Mouse (Mus musculus) hindbrain, postnatal 0 days (tissue): ENCODE data around the gene Dpp4. TPM values are rescaled to one million over a fixed set of nuclear protein-coding genes. Genes with fewer than 3 reads are reported as not detected.

Experiments used
- ATAC-seq: fragments of 200-750 bp; cut with Nextera tagmentation; 2 replicates; pipeline ENCODE4 v1.8.0; 2017; ENCODE audit warnings: mild to moderate bottlenecking, moderate TSS enrichment, moderate library complexity
- DNase-seq: peaks from one replicate; pipeline ENCODE4 v3.0.0-alpha.2; 2015; ENCODE audit warnings: low spot score
- H3K27ac ChIP-seq: fragments of 300-500 bp; sonication (generic); 2 replicates; pipeline ENCODE4 v1.5.1; 2014; ENCODE audit warnings: mild to moderate bottlenecking
- H3K27me3 ChIP-seq: fragments of 300-500 bp; sonication (generic); 2 replicates; pipeline ENCODE4 v1.6.1; 2014; ENCODE audit warnings: low read length, mixed read lengths; ENCODE audit not compliant: insufficient read depth
- H3K36me3 ChIP-seq: fragments of 300-500 bp; sonication (generic); 2 replicates; pipeline ENCODE4 v1.6.1; 2014; ENCODE audit warnings: low read length, mixed read lengths; ENCODE audit not compliant: insufficient read depth
- H3K4me1 ChIP-seq: fragments of 300-500 bp; sonication (generic); 2 replicates; pipeline ENCODE4 v1.6.1; 2014; ENCODE audit warnings: antibody characterized with exemption, low read length, mixed read lengths; ENCODE audit not compliant: insufficient read depth
- H3K4me2 ChIP-seq: fragments of 300-500 bp; sonication (generic); 2 replicates; pipeline ENCODE4 v1.6.1; 2014; ENCODE audit warnings: low read depth, mild to moderate bottlenecking, low read length, moderate library complexity, mixed read lengths
- H3K4me3 ChIP-seq: fragments of 300-500 bp; sonication (generic); 2 replicates; pipeline ENCODE4 v1.5.1; 2014; ENCODE audit warnings: low read length
- H3K9ac ChIP-seq: fragments of 300-500 bp; sonication (generic); replicated peaks from 2 replicates; pipeline ENCODE4 v1.6.1; 2014; ENCODE audit warnings: mild to moderate bottlenecking, low read length, moderate library complexity, mixed read lengths
- H3K9me3 ChIP-seq: fragments of 300-500 bp; sonication (generic); 2 replicates; pipeline ENCODE4 v1.6.1; 2016; ENCODE audit warnings: low read length, mixed read lengths
- CTCF ChIP-seq: IDR thresholded peaks from 2 replicates; pipeline ENCODE4 v1.5.1; 2016; ENCODE audit warnings: antibody characterized with exemption, control low read depth, low read depth
- WGBS: fragments of 180-500 bp; shearing (Covaris S2); extraction: QIAGEN DNeasy Blood & Tissue Kit; methylation state at CpG from one replicate; pipeline ENCODE4 v1.1.7; 2014; 5-methylcytosine and 5-hydroxymethylcytosine counted together
- polyA plus RNA-seq: library from polyadenylated mRNA; unstranded; fragments of >200 nt; fragmentation: Nextera tagmentation; extraction: Ambion mirVana; gene quantifications from 2 replicates; pipeline ENCODE4 v1.2.1, GENCODE M21; 2015
- total RNA-seq: library from RNA; depleted of rRNA; stranded (reverse); fragments of >200 nt; gene quantifications from 2 replicates; pipeline ENCODE4 v1.2.3, GENCODE M21; 2014

The Dpp4 gene
- total and polyA plus RNA-seq, 2 experiments from 2014 or later, result 2.3 to 5.0 TPM

DNA sequence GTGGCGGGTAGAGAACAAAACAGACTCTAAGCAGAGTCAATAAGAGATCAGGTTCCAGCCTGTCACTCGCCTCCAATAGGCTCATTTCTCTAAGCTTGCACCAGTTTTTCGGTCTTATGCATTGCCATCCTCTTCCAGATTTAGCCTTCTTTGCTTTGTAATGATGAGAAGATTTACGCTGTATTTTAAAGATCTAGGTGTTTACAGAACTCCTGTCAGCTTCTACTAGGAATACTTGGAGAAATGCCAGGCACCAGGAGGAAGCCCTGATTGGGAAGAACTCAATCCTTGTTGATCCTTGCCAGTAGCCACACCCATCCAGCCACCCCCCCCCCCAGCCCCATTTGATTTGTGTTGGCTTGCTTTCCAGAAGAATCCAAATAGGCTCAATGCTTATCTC is 14.4 kb downstream of the Dpp4 start:
- DNase-seq, result no peak
- Histone ChIP-seq H3K9ac (no peak overlapping the region), H3K4me1 (no peaks in the 10 kb centered on the region), H3K27ac (no peak overlapping the region), H3K4me3 (no peak overlapping the region), H3K36me3 (no peaks in the 10 kb centered on the region), H3K9me3 (no peaks in the 10 kb centered on the region), H3K4me2 (no peak overlapping the region), H3K27me3 (no peaks in the 10 kb centered on the region)
- no peak for ATAC-seq
- 83% methylated on average over 4 of the region's 4 CpGs for WGBS
- no peak for TF ChIP-seq CTCF

DNA sequence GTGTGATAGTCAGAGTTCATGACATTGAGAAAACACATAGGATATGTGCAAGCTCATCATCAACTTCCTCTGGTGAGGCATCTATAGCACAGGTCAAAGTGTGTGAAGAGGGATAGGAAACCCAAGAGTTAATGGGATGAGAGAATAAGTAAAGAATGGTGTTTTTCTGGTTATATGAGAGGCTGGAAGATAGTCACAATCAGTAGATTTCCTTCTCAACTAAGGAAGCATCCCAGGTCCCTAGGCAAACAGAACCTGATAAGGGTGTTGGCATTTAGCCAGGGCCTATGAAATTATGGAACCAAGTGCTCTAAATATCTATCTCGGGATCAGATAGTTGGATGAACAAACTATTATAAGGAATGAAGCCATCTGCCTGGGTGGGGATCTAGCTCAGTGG is 15.2 kb downstream of the Dpp4 start:
- WGBS, result 86% methylated on average over 1 of the region's 1 CpGs
- no peak overlapping the region for H3K4me2 ChIP-seq
- H3K4me3 ChIP-seq, result no peak overlapping the region
- DNase-seq (no peak), ATAC-seq (no peak)
- no peak overlapping the region for H3K9ac ChIP-seq
- H3K4me1 ChIP-seq, result no peaks in the 10 kb centered on the region
- no peak for TF ChIP-seq CTCF
- H3K9me3 ChIP-seq, result no peaks in the 10 kb centered on the region
- H3K36me3 ChIP-seq, result no peaks in the 10 kb centered on the region
- no peaks in the 10 kb centered on the region for H3K27me3 ChIP-seq
- H3K27ac ChIP-seq, result no peak overlapping the region

- no peak for ATAC-seq
- Histone ChIP-seq H3K27ac (no peak overlapping the region), H3K4me3 (no peak overlapping the region), H3K36me3 (no peaks in the 10 kb centered on the region), H3K4me2 (no peak overlapping the region), H3K9me3 (no peaks in the 10 kb centered on the region), H3K4me1 (no peaks in the 10 kb centered on the region), H3K9ac (no peak overlapping the region), H3K27me3 (no peaks in the 10 kb centered on the region)
- no peak for TF ChIP-seq CTCF
- 98% methylated on average over 3 of the region's 3 CpGs for WGBS
- no peak for DNase-seq
Measured at GRCm38 (mm10) chr2:62394800-62395199, 17.2 kb downstream of the Dpp4 start.

GRCm38 (mm10) chr2:62392098-62392497 is 19.9 kb downstream of the Dpp4 start:
- H3K27me3 ChIP-seq, result no peaks in the 10 kb centered on the region
- H3K27ac ChIP-seq, result no peak overlapping the region
- H3K4me2 ChIP-seq, result no peak overlapping the region
- H3K9me3 ChIP-seq, result no peaks in the 10 kb centered on the region
- TF ChIP-seq CTCF, result no peak
- DNase-seq (no peak), ATAC-seq (no peak)
- no peak overlapping the region for H3K9ac ChIP-seq
- H3K4me1 ChIP-seq, result no peaks in the 10 kb centered on the region
- H3K36me3 ChIP-seq, result no peaks in the 10 kb centered on the region
- WGBS, result 75% methylated on average over 3 of the region's 3 CpGs
- no peak overlapping the region for H3K4me3 ChIP-seq

- Histone ChIP-seq H3K9me3 (no peaks in the 10 kb centered on the region), H3K9ac (no peak overlapping the region), H3K27me3 (no peaks in the 10 kb centered on the region), H3K4me3 (no peak overlapping the region), H3K4me2 (no peak overlapping the region), H3K4me1 (no peaks in the 10 kb centered on the region), H3K36me3 (no peaks in the 10 kb centered on the region), H3K27ac (no peak overlapping the region)
- no peak for ATAC-seq
- DNase-seq, result no peak
- TF ChIP-seq CTCF, result no peak
- WGBS, result 89% methylated on average over 12 of the region's 12 CpGs
Measured at GRCm38 (mm10) chr2:62390961-62391461, 21.0 kb downstream of the Dpp4 start.

DNA sequence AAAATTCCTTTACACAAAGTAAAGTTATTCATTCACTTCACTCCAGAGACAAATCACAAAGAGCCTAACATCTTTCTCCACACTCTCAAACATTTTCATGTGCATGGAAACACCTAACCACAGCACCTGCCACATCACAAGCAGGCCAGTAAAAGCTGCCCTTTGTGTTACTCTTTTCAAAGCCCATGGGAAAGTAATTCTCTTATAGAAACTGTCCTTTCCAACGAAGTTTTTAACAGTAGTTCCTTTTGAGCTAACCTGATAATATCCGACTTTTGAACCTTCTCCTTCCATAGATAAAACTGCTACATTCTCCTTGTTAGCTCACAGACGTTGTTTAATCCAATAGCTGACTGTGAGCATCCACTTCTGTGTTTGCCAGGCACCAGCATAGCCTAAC is 21.7 kb downstream of the Dpp4 start:
- no peak overlapping the region for H3K4me3 ChIP-seq
- no peaks in the 10 kb centered on the region for H3K4me1 ChIP-seq
- H3K36me3 ChIP-seq, result no peaks in the 10 kb centered on the region
- no peak overlapping the region for H3K4me2 ChIP-seq
- WGBS, result 71% methylated on average over 3 of the region's 3 CpGs
- ATAC-seq (no peak), DNase-seq (no peak)
- H3K27me3 ChIP-seq, result no peaks in the 10 kb centered on the region
- no peak overlapping the region for H3K9ac ChIP-seq
- H3K9me3 ChIP-seq, result no peaks in the 10 kb centered on the region
- TF ChIP-seq CTCF, result no peak
- no peak overlapping the region for H3K27ac ChIP-seq

GRCm38 (mm10) chr2:62388841-62389240 is 23.2 kb downstream of the Dpp4 start:
- no peak overlapping the region for H3K4me2 ChIP-seq
- H3K9me3 ChIP-seq, result no peaks in the 10 kb centered on the region
- ATAC-seq (no peak), DNase-seq (no peak)
- no peaks in the 10 kb centered on the region for H3K27me3 ChIP-seq
- H3K27ac ChIP-seq, result no peak overlapping the region
- H3K9ac ChIP-seq, result no peak overlapping the region
- no peak overlapping the region for H3K4me3 ChIP-seq
- no peaks in the 10 kb centered on the region for H3K4me1 ChIP-seq
- H3K36me3 ChIP-seq, result no peaks in the 10 kb centered on the region
- no peak for TF ChIP-seq CTCF
- WGBS, result 91% methylated on average over 4 of the region's 4 CpGs
